Comparison of ENCODE assay signal across 2 mouse cellular contexts in the genomic region with DNA sequence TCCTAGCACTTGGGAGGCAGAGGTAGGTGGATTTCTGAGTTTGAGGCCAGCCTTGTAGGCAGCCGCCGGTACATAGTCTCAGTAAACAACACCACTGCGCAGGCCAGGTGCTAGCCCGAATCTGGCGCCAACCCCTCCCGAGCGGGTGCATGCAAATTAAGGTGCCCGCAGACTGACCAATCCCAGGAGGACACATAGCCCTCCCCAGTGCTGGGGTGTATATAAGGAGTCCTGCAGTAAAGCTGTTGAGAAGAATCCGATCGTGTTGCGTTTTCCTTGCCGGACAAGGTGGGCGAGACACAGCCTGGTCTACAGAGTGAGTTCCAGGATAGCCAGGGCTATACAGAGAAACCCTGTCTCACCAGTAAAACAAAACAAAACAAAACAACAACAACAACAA. TPM values are rescaled to one million over a fixed set of nuclear protein-coding genes. Genes with fewer than 3 reads are reported as not detected.
"Had no signal": no experiment of that assay in that cellular context is flagged by ENCODE, and none has a peak within 500 bp of the region (broad histone marks: within the 10 kb centered on the region; RNA-seq: fewer than 3 reads in every experiment).

No protein-coding gene starts in this region.

RNA-seq across cellular contexts. Expression of gene Snhg11, which starts 21.7 kb away (rescaled TPM):
- total RNA-seq: monocyte, adult 5-6 weeks; neutrophil, adult 5-6 weeks had no signal
